Mouse (Mus musculus) spleen, adult 12 weeks (tissue): Measurements from ENCODE around the gene Gm10488.
"Not testable (repeated sequence)": the region's sequence is repeated elsewhere in the genome, so short reads cannot be mapped to it uniquely, and the experiment has no call there.

ENCODE experiments used
- DNase-seq: peaks from one replicate; pipeline ENCODE4 v3.0.0; 2022; ENCODE audit warnings: low spot score

The Gm10488 gene

GRCm38 (mm10) chrX:29976014-29976413 is at the start of gene Gm10488:
TSS of gene Gm10488 (plus strand) at chrX:29976314.
- DNase-seq, result not testable (repeated sequence)
